Mouse (Mus musculus) mouse embryonic stem cell (cell line): Measurements from ENCODE around the gene Vezf1.
"Not testable (repeated sequence)": the region's sequence is repeated elsewhere in the genome, so short reads cannot be mapped to it uniquely, and the experiment has no call there.

ENCODE experiments used
- in situ Hi-C, 2 experiments: fragments of 300-500 bp; cut with MboI; formaldehyde crosslinking; loops; 1 replicate in 1 of 2; 3 replicates in 1 of 2; pipeline ENCODE4 v1.14.3; 2019 to 2020; ENCODE audit warnings: low sequenced_read_pairs in 2 of 2, low pct_unique_long_range_greater_than_20kb in 1 of 2, mixed read lengths in 1 of 2; ENCODE audit not compliant: unreplicated experiment in 1 of 2

Vezf1 gene

DNA sequence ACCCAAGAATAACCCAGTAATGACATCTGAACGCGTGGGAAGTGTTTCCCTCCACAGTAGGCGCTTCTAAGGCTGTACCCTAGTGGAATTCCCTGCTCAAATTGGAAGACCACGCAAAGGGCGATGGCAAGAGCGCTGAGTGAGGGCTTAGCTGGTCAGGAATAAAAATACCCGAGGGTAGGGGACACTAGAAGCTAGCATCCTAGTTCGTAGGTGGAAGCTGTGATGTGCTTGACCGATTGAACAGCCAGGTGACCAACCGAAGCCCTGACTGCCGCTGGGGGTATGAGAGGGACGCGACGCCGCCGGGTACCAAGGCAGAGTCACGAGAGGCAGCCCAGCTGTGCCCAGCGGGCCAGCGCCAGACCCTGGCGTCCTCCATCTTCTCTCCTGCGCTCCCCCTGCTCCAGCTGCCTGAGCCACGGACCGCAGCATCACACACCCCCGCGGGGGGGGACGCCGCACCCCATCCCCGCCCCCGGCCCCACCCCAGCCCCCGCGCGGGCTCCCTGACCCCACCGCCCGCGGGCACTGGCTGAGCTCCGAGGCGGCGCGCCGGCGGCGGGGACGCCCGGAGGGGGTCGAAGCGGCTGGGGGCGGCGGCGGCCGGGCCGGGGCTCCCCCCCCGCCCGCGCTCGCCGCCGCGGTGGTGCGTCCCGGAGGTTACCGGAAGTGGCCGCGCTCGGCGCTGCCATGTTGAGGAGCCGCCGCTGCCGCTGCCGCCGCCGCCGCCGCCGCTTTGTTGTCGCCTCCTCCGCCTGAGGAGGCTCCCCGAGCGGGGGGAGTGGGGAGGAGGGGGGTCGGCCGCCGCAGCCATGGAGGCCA, at the start of gene Vezf1:
Vezf1 (plus strand) TSS at position 694 of the 825 bp plus-strand sequence.
- in situ Hi-C loops, result no loop called here

DNA sequence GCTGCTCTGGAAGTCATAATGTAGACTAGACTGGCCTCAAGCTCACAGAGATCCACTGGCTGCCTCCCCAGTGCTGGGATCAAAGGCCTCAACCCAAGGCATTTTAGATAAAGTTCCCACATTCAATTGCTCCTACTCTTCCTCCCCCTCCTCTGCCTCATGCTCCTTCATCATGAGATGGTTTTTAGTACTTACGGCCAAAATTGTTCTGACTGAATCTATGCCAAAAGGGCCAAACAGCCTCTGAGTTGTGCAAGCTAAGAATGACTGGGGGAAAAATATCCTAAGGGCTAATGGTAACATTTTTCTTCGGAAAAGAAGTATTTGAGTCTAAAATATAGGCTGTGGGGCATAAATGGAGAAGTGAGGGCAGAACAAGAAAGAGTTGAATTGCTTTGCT, 44.1 kb upstream of the Vezf1 start:
- in situ Hi-C loops, result no loop called here

GRCm38 (mm10) chr11:88027391-88028035, 40.6 kb upstream of the Vezf1 start:
- in situ Hi-C loops, result no loop called here

GRCm38 (mm10) chr11:88028193-88028684, 39.8 kb upstream of the Vezf1 start:
- in situ Hi-C loops, result no loop called here

DNA sequence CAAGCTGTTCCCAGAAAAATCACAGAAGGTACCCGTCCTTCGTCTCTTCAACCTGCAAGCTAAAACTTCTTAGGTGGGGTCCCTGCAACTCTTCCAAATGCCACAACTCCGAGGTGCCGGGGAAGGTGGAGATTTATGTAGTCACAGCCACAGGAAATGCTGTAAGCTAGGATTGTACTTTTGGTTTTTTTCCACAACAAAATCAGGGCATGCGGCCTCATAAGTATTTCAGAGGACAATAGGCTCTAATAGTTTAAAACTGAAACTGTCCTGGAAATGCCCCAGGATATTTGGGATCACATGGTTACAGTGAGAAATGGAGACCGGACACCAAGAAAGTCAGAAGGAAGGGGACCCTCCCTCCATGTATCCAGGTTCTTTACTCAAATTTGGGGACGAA, 37.9 kb upstream of the Vezf1 start:
- in situ Hi-C loops, result no loop called here

DNA sequence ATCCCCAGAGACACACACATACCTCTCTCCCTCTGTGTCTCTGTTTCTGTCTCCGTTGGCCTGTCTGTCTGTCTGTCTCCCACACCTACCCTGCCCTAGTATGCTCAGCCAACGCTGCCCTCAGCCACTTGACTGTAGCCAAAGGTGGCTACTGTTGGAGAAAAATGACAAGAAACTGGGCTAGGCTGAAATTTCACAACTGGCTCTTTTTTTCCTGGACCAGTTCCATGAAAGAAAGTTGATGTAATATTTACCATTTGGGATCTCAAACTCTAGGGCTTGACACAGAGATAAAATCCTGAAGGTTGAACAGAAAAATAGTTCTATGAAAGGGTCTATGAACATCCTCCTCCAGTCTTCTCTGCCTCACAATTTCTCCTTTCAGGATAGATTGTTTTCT, 37.2 kb upstream of the Vezf1 start:
- in situ Hi-C loops, result no loop called here

GRCm38 (mm10) chr11:88031753-88032152, 36.3 kb upstream of the Vezf1 start:
- in situ Hi-C loops, result no loop called here

DNA sequence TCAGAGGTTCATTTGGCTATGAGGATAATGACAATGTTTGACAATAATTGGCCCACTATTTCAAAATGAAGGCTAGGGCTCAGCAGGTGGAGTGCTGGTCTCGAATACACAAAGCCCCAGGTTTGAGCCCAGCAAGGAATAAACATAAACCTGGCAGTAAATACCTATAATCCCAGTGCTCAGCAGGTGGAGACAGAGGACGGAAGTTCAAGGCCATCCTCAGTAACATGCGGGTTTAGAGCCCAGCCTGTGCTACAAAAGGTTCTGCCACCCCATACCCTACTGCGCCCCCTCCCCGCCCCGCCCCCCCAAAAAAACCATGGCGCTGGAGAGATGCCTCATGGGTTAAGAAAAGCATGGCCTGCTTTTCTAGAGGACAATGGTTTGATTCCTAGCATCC, 32.1 kb upstream of the Vezf1 start:
- in situ Hi-C loops, result no loop called here

- in situ Hi-C loops, result no loop called here
These were observed 31.3 kb upstream of the Vezf1 start for GRCm38 (mm10) chr11:88036761-88037251.

DNA sequence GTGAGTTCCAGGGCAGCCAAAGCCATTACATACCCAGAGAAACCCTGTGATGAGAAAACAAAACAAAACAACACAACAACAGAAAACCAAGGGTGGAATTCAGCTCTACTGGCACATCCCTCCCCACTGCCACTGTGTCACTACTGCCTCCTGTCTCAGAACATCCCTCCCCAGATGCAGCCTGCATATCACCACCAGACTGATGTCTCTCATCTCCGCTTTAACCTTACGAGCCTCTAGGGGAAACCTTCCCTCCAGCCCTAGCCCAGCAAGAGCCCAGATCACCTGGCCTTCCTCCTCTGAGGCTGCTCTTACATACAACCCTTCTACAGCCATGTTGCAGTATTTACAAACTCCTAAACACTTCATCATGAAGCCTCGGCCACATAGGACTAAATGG, 30.7 kb upstream of the Vezf1 start:
- in situ Hi-C loops, result no loop called here

- in situ Hi-C loops, result no loop called here
These were observed 29.0 kb upstream of the Vezf1 start for GRCm38 (mm10) chr11:88039066-88039465.

- in situ Hi-C loops, result no loop called here
These were observed 23.8 kb upstream of the Vezf1 start for GRCm38 (mm10) chr11:88044314-88044713.

DNA sequence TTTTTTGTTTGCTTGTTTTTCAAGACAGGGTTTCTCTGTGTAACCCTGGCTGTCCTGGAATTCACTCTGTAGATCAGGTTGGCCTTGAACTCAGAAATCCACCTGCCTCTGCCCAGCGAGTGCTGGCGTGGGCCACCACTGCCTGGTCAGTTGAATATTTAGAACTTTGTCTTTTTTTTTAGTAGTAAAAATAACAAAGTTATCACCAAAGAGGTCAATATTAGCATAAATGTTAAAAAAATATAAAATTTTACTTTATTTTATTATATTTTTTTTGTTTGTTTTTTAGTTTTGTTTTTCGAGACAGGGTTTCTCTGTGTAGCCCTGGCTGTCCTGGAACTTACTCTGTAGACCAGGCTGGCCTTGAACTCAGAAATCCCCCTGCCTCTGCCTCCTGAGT, 22.9 kb upstream of the Vezf1 start:
- in situ Hi-C loops, result not testable (repeated sequence)

- in situ Hi-C loops, result no loop called here
These were observed 22.2 kb upstream of the Vezf1 start for GRCm38 (mm10) chr11:88045878-88046277.

DNA sequence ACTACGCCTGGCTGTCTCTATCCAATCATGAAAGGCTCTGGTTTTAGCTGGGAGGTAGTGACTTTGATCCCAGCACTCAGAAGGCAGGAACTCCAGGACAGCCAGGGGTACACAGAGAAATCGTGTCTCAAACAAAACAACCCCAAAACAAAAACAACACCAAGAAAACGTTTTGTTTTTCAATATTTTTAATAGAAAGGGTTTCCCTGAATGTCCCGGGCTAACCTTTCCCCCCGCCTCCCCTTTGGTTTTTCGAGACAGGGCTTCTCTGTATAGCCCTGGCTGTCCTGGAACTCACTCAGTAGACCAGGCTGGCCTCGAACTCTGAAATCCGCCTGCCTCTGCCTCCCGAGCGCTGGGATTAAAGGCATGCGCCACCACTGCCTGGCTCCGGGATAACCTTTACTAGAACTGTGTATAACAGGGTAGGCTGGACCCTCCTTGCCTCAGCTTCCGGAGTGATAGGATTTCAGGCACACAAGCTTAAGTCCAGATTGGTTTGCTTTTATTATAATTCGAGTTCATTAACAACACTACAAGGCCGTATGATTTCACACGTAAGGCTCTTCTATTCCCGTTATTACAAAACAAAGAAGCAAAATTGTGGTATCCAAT, 21.6 kb upstream of the Vezf1 start:
- in situ Hi-C loops, result no loop called here

DNA sequence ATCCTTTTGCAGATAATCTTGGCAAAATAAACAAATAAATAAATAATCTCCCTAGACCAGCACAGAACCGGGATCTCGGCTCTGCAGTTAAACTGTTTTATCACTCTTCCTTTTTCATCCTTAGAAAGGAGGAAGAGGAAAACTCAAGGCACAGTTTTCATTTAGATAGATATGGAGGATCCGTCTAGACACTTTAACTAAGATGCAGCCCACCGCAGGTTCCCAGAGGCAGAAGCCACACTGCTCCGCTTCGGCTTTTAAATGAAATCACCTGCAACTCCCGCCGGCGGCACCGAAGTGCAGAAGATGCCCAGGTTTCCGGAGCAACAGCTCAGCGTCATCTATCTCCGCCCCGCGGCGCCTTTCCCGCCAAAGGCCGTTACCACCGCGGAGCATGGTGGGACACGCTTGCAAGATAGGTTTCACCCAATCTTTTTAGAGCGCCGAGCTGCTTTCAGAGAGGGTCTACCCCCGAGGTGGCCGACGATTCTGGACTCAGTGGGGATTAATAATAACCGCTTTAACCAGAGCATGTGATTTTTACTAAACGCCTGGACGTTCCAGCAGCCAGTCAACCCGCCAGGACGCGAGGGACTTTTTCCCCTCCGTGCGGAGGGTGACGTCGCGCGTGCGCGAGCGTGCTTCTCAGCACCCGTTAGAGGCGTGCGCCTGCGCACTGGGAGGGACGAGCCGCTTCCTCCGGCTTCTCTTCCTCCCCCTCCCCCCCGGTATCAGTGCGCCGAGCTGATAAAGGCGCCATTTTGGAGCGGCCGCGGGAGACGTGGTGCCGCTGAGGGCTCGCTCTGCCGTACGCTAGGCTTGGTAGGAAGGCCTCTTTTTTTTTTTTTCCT, 20.9 kb upstream of the Vezf1 start, which contains the start of gene Srsf1:
Srsf1 (plus strand) TSS at position 430 of the 851 bp plus-strand sequence.
- in situ Hi-C loops, result no loop called here

DNA sequence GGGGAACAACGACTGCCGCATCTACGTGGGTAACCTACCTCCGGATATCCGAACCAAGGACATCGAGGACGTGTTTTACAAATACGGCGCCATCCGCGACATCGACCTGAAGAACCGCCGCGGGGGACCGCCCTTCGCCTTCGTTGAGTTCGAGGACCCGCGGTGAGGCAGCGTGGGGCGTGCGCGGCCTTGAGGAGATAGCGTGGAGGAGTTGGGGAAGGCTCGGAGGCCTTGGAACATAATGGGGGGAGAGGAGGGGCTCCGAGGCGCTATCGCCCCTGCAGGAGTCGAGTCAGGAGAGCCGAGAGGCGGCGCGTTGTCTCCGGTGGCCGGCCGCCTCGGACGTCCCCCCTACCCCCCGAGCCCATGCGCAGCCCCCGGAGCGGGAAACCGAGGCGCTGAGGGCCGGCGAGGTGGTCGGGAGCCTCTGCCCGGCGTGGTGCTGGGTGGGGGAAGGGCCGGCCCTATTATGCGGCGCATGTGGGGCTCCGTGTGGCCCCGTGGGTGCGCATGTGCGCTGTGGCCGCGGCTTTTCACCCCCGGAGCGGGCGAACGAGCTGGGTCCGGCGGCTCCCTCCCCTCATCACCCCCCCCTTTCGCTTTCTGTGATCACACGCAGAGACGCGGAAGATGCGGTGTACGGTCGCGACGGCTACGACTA, 20.1 kb upstream of the Vezf1 start:
- in situ Hi-C loops, result no loop called here
